Mouse (Mus musculus) layer of hippocampus, postnatal 10 days (tissue): Measurements from ENCODE around the gene Fam13c. TPM values are rescaled to one million over a fixed set of nuclear protein-coding genes. Genes with fewer than 3 reads are reported as not detected.
A peak's percentile ranks its signal among the peaks of the same experiment; 100 is the strongest.

Source experiments
- DNase-seq, 2 experiments: peaks; one replicate each; pipeline ENCODE4 v3.0.0; 2021; ENCODE audit warnings: low spot score in 2 of 2
- total RNA-seq, 2 experiments: library from RNA; stranded (reverse); gene quantifications; 2 replicates each; pipeline ENCODE4 v1.2.3; 2021

The Fam13c gene
- total RNA-seq, 2 experiments from 2014 or later, result 60.0 to 61.9 TPM

DNA sequence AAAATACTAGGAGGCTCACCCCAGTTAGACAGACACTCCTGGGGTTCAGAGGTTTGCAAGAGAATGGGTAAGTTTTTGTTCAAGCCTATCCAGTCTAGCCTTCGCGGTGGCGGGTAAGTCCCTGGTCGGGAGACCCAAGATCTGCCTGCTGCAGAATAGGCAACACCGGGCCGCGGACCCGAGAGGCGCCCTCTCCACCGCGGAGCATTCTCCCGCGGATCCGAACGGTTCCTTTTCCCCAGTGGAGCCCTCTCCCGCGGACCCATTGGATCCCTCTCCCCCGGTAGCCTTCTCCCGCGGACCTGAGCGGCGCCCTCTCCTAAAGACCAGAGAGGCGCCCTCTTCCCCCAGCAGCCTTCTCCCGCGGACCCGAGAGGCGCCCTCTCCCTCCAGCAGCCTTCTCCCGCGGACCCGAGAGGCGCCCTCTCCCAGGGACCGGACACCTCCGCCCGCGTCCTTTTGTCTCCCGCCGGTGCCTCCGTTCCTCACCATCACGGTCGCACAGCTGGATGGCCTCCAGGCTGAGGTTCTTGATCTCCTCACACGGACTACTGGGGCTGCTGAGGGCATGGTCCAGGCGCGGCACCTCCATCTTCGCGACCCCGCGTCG, 158.3 kb downstream of the Fam13c start:
- peak; percentile 66 to 78 for DNase-seq

DNA sequence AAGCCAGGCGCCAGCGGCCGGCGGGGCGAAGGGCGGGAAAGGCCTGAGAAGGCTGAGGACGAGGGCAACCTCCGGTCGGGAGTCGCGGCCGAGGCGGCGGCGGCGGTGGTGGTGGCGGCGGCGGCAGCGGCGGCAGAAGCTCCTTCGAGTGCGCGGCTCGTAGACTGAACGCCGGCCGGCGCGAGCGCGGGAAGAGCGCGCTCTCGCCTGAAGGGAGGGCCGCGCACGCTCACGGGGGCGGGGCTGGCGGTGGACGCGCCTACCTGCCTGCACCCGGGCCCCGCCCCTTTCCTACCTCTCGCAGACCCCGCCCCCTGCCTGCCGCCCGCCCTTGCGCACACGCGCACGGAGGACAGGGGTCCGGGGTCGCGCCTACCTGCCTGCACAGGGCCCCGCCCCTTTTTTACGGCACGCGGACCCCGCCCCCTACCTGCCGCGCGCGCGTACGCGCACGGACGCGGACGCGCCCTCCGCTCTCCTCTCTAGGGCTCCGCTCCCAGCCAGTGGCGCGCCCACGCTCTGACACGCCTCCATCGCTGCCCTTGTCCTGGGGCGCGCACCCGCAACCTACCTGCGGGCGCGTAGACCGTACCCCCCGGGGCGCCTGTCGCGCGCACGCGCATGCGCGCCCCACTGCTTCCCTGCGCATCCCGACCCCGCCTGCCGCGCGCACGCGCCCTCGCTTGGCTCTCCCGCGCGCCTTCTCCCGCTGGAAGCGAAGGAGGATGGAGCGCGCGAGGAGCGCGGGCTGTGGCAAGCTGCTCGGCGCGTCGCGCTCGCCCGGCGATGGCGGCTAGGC, 159.0 kb downstream of the Fam13c start:
- peak; percentile 86 to 94 for DNase-seq

DNA sequence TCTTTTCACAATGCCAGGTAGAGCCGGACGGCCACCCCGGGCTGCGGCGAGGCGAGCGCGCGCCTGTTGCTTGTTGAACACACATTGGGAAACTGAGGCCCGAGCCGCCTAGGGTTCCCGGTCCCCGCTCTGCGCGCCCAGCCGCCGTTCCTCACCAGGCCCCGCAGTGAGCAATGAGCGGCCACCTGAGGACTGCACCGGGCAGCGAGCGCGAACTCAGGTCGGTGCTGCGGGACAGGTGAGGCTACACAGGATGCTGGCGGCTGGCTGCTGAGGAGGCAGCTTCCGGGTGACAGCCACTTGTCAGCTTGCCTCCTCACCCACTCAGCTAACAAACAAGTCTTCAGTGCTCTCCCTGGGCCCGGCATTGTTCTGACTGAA, 159.6 kb downstream of the Fam13c start:
- no peak for DNase-seq

Other genes starting within 250 kb of the Fam13c start
- 1 to 10 TPM in 1 of 2 experiments, not detected in 1; 1.6 TPM for gene Mrln, start 235.8 kb upstream of the Fam13c start, total RNA-seq
- gene Slc16a9, start 195.4 kb upstream of the Fam13c start, total RNA-seq, result 1 to 10 TPM; 3.1 to 3.7 TPM
- gene Phyhipl, start 215.5 kb downstream of the Fam13c start, total RNA-seq, result 100 to 1,000 TPM; 161 to 188 TPM